Mouse (Mus musculus) cortical plate, adult 2 months (tissue): Measurements from ENCODE around the gene Sstr3. TPM values are rescaled to one million over a fixed set of nuclear protein-coding genes. Genes with fewer than 3 reads are reported as not detected.

ENCODE experiments used
- H3K27ac ChIP-seq: fragments of 200-500 bp; 2 replicates; pipeline ENCODE4 v1.5.1; 2012; ENCODE audit warnings: low read length, control low read depth, inconsistent platforms; ENCODE audit not compliant: insufficient read depth
- H3K4me1 ChIP-seq: fragments of 200-500 bp; 2 replicates; pipeline ENCODE4 v1.6.1; 2011; ENCODE audit warnings: low read length; ENCODE audit not compliant: control insufficient read depth, insufficient read depth
- H3K4me3 ChIP-seq: fragments of 200-500 bp; 2 replicates; pipeline ENCODE4 v1.5.1; 2011; ENCODE audit warnings: mild to moderate bottlenecking, low read length, control low read depth; ENCODE audit not compliant: insufficient read depth
- CTCF ChIP-seq: fragments of 200-500 bp; IDR thresholded peaks from 2 replicates; pipeline ENCODE4 v1.5.1; 2011; ENCODE audit warnings: mild to moderate bottlenecking, control low read depth, low read length; ENCODE audit not compliant: insufficient read depth; ENCODE audit errors: extremely low read depth
- POLR2A ChIP-seq: fragments of 200-500 bp; IDR thresholded peaks from 2 replicates; pipeline ENCODE4 v1.6.1; 2011; ENCODE audit warnings: mild to moderate bottlenecking, low read length, control low read depth; ENCODE audit not compliant: insufficient read depth; ENCODE audit errors: extremely low read depth
- polyA plus RNA-seq: library from polyadenylated mRNA; depleted of rRNA; stranded (reverse); fragments of >200 nt; gene quantifications from 2 replicates; pipeline ENCODE4 v1.2.3, GENCODE M21; 2012

Sstr3 gene
- polyA plus RNA-seq, 1 experiment = 13.8 TPM

GRCm38 (mm10) chr15:78563344-78563743, 18.9 kb upstream of the Sstr3 start:
- H3K4me1 ChIP-seq = no peaks in the 10 kb centered on the region
- H3K27ac ChIP-seq = no peak overlapping the region
- TF ChIP-seq POLR2A (no peak), CTCF (no peak)
- H3K4me3 ChIP-seq = no peak overlapping the region

GRCm38 (mm10) chr15:78559141-78559979, 14.9 kb upstream of the Sstr3 start:
- TF ChIP-seq CTCF = no peak
- no peak for TF ChIP-seq POLR2A
- Histone ChIP-seq H3K27ac (no peak overlapping the region), H3K4me3 (no peak overlapping the region), H3K4me1 (no peaks in the 10 kb centered on the region)

GRCm38 (mm10) chr15:78557693-78558535, 13.4 kb upstream of the Sstr3 start:
- Histone ChIP-seq H3K4me3 (no peak overlapping the region), H3K4me1 (no peaks in the 10 kb centered on the region), H3K27ac (no peak overlapping the region)
- TF ChIP-seq CTCF = no peak
- no peak for TF ChIP-seq POLR2A

GRCm38 (mm10) chr15:78554545-78555313, 10.2 kb upstream of the Sstr3 start:
- TF ChIP-seq CTCF (no peak), POLR2A (no peak)
- no peak overlapping the region for H3K27ac ChIP-seq
- no peaks in the 10 kb centered on the region for H3K4me1 ChIP-seq
- H3K4me3 ChIP-seq = peak overlapping the region; percentile 6; the same call in 1 of the 2 replicates

- H3K27ac ChIP-seq = no peak overlapping the region
- TF ChIP-seq POLR2A = no peak
- no peak overlapping the region for H3K4me3 ChIP-seq
- peaks cover 3% of the 10 kb centered on the region for H3K4me1 ChIP-seq
Observed at GRCm38 (mm10) chr15:78549189-78549734, 4.8 kb upstream of the Sstr3 start.

- H3K27ac ChIP-seq = no peak overlapping the region
- TF ChIP-seq CTCF (no peak), POLR2A (no peak)
- H3K4me3 ChIP-seq = no peak overlapping the region
- H3K4me1 ChIP-seq = peaks cover 3% of the 10 kb centered on the region
Observed at GRCm38 (mm10) chr15:78548711-78549110, 4.2 kb upstream of the Sstr3 start.

GRCm38 (mm10) chr15:78548336-78548665, 3.8 kb upstream of the Sstr3 start:
- Histone ChIP-seq H3K4me3 (no peak overlapping the region), H3K4me1 (peaks cover 3% of the 10 kb centered on the region), H3K27ac (no peak overlapping the region)
- TF ChIP-seq POLR2A (no peak), CTCF (no peak)

GRCm38 (mm10) chr15:78547415-78548335, 3.2 kb upstream of the Sstr3 start:
- H3K27ac ChIP-seq = no peak overlapping the region
- TF ChIP-seq CTCF (peak; percentile 66), POLR2A (no peak)
- H3K4me3 ChIP-seq = no peak overlapping the region
- peaks cover 3% of the 10 kb centered on the region for H3K4me1 ChIP-seq
